In genomic region chr5:99720554-99720953, GRCm38 (mm10) we compare ENCODE assay signal across 22 mouse cellular contexts. TPM values are rescaled to one million over a fixed set of nuclear protein-coding genes. Genes with fewer than 3 reads are reported as not detected.
DNase-seq lines count a peak whose midpoint lies in the region; ATAC-seq and TF ChIP-seq lines count a peak whose summit lies in the region.
"Had no signal": no experiment of that assay in that cellular context is flagged by ENCODE, and none has a peak within 500 bp of the region (broad histone marks: within the 10 kb centered on the region; RNA-seq: fewer than 3 reads in every experiment).

No protein-coding gene starts in this region.

- no peaks in the 10 kb centered on the region for H3K36me3 ChIP-seq in hindbrain, embryonic 13.5 days
- no peaks in the 10 kb centered on the region for H3K36me3 ChIP-seq in hindbrain, embryonic 10.5 days
- H3K36me3 ChIP-seq in lung, embryonic 15.5 days = no peaks in the 10 kb centered on the region
- H3K36me3 ChIP-seq in lung, postnatal 0 days (ENCODE audit: insufficient read depth, low read length) = no peaks in the 10 kb centered on the region
- H3K36me3 ChIP-seq: embryonic facial prominence, embryonic 13.5 days; embryonic facial prominence, embryonic 15.5 days; forebrain, embryonic 10.5 days; forebrain, embryonic 12.5 days had no signal

- no peak overlapping the region for H3K9ac ChIP-seq in hindbrain, embryonic 13.5 days
- H3K9ac ChIP-seq in lung, embryonic 15.5 days = no peak overlapping the region
- no peak overlapping the region for H3K9ac ChIP-seq in lung, postnatal 0 days (replicated peaks; ENCODE audit: low read depth)
- H3K9ac ChIP-seq: embryonic facial prominence, embryonic 13.5 days; embryonic facial prominence, embryonic 15.5 days; forebrain, embryonic 12.5 days had no signal

- no peak for DNase-seq in hindbrain, embryonic 10.5 days (ENCODE audit: low spot score)
- DNase-seq in lung, postnatal 14 days = no peak
- DNase-seq in lung, postnatal 0 days (ENCODE audit: low spot score) = peak; percentile 33
- no peak for DNase-seq in lung, adult 18-20 months
- DNase-seq: adrenal gland, adult 2 months; adrenal gland, postnatal 10 days; adrenal gland, postnatal 25 days; cerebellum, adult 11 months; cerebellum, adult 18-20 months; cerebellum, adult 8-10 months; cerebellum, adult 9-11 months; cerebellum, postnatal 14 days; cerebellum, postnatal 36 days; embryo, embryonic 11 days had no signal

- no peaks in the 10 kb centered on the region for H3K9me3 ChIP-seq in hindbrain, embryonic 13.5 days
- H3K9me3 ChIP-seq in hindbrain, embryonic 10.5 days = no peaks in the 10 kb centered on the region
- no peaks in the 10 kb centered on the region for H3K9me3 ChIP-seq in lung, embryonic 15.5 days
- H3K9me3 ChIP-seq in lung, postnatal 0 days (ENCODE audit: low read length) = no peaks in the 10 kb centered on the region
- H3K9me3 ChIP-seq: embryonic facial prominence, embryonic 13.5 days; embryonic facial prominence, embryonic 15.5 days; forebrain, embryonic 10.5 days; forebrain, embryonic 12.5 days had no signal

- H3K4me2 ChIP-seq in hindbrain, embryonic 13.5 days = no peak overlapping the region
- no peak overlapping the region for H3K4me2 ChIP-seq in lung, embryonic 15.5 days
- no peak overlapping the region for H3K4me2 ChIP-seq in lung, postnatal 0 days (replicated peaks; ENCODE audit: low read depth, low read length)
- H3K4me2 ChIP-seq: embryonic facial prominence, embryonic 13.5 days; embryonic facial prominence, embryonic 15.5 days; forebrain, embryonic 12.5 days had no signal

- H3K4me3 ChIP-seq in hindbrain, embryonic 13.5 days = no peak overlapping the region
- no peak overlapping the region for H3K4me3 ChIP-seq in hindbrain, embryonic 10.5 days
- no peak overlapping the region for H3K4me3 ChIP-seq in lung, embryonic 15.5 days
- H3K4me3 ChIP-seq in lung, postnatal 0 days (ENCODE audit: low read depth, low read length) = no peak overlapping the region
- H3K4me3 ChIP-seq: embryonic facial prominence, embryonic 13.5 days; embryonic facial prominence, embryonic 15.5 days; erythroblast, embryonic 14.5 days; forebrain, embryonic 10.5 days; forebrain, embryonic 12.5 days had no signal

- ATAC-seq in hindbrain, embryonic 13.5 days (ENCODE audit: low FRiP score) = no peak
- peak; percentile 66; the same call in 1 of the 2 replicates for ATAC-seq in lung, embryonic 15.5 days (ENCODE audit: borderline replicate concordance, extremely low read depth, low FRiP score, low TSS enrichment)
- ATAC-seq in lung, postnatal 0 days = no peak
- ATAC-seq: forebrain, embryonic 14.5 days had no signal

- H3K4me1 ChIP-seq in hindbrain, embryonic 13.5 days (replicated peaks) = peaks cover 18% of the 10 kb centered on the region
- peaks cover 20% of the 10 kb centered on the region for H3K4me1 ChIP-seq in hindbrain, embryonic 10.5 days (replicated peaks)
- peaks cover 25% of the 10 kb centered on the region for H3K4me1 ChIP-seq in lung, embryonic 15.5 days
- no peaks in the 10 kb centered on the region for H3K4me1 ChIP-seq in lung, postnatal 0 days (ENCODE audit: insufficient read depth, low read depth, low read length)

- H3K27me3 ChIP-seq in hindbrain, embryonic 13.5 days = peaks cover 8% of the 10 kb centered on the region; the same call in 1 of the 2 replicates
- peaks cover 20% of the 10 kb centered on the region for H3K27me3 ChIP-seq in hindbrain, embryonic 10.5 days (ENCODE audit: insufficient read depth, poor library complexity, severe bottlenecking)
- H3K27me3 ChIP-seq in lung, embryonic 15.5 days = no peaks in the 10 kb centered on the region
- no peaks in the 10 kb centered on the region for H3K27me3 ChIP-seq in lung, postnatal 0 days (replicated peaks; ENCODE audit: insufficient read depth, low read length)

- TF ChIP-seq EP300 in lung, postnatal 0 days (IDR thresholded peaks at IDR 0.05) = no peak

- TF ChIP-seq CTCF in lung, postnatal 0 days (IDR thresholded peaks at IDR 0.05) = no peak

- H3K27ac ChIP-seq in hindbrain, embryonic 13.5 days = 0 out of 2 replicates have a peak overlapping the region, but pooled peaks have one; percentile 20
- H3K27ac ChIP-seq in hindbrain, embryonic 10.5 days = no peak overlapping the region
- H3K27ac ChIP-seq in lung, embryonic 15.5 days = no peak overlapping the region
- H3K27ac ChIP-seq in lung, postnatal 0 days (ENCODE audit: low read length) = no peak overlapping the region
- H3K27ac ChIP-seq: embryonic facial prominence, embryonic 13.5 days; embryonic facial prominence, embryonic 15.5 days; forebrain, embryonic 10.5 days; forebrain, embryonic 12.5 days had no signal

- 28% methylated on average over 2 of the region's 2 CpGs for WGBS in hindbrain, embryonic 13.5 days
- WGBS in hindbrain, embryonic 10.5 days = 32% methylated on average over 2 of the region's 2 CpGs
- 27% methylated on average over 2 of the region's 2 CpGs for WGBS in lung, embryonic 15.5 days
- WGBS in lung, postnatal 0 days = 41% methylated on average over 2 of the region's 2 CpGs

RNA-seq across cellular contexts. Expression of gene Rasgef1b, which starts 8.3 kb away (rescaled TPM):
- 47.2 and 61.1 TPM in 2 replicates for polyA plus RNA-seq in hindbrain, embryonic 13.5 days (2015; fragmentation: Nextera tagmentation; extraction: Ambion mirVana)
- polyA plus RNA-seq in hindbrain, embryonic 10.5 days (2016; fragmentation: Nextera tagmentation; extraction: Ambion mirVana) = 9.2 TPM in 2 replicates
- 14.9 and 16.3 TPM in 2 replicates for polyA plus RNA-seq in lung, embryonic 15.5 days (2015; fragmentation: Nextera tagmentation; extraction: Ambion mirVana)
- polyA plus RNA-seq in lung, postnatal 0 days (2015; fragmentation: Nextera tagmentation; extraction: Ambion mirVana) = 33.9 and 36.3 TPM in 2 replicates
